Mouse (Mus musculus): Measurements from ENCODE around the gene Shisa9.

GRCm38 (mm10) chr16:11960691-11961090 lies 23.2 kb upstream of the Shisa9 start:
- TF ChIP-seq CTCF (IDR thresholded peaks at IDR 0.05; ENCODE audit: low read depth, low read length) (no peak), POLR2A (IDR thresholded peaks at IDR 0.05; ENCODE audit: borderline replicate concordance, low read depth, low read length) (no peak)
